8 mouse cellular contexts compared by ENCODE assay signal in genomic region chr1:36068076-36068475, GRCm38 (mm10). TPM values are rescaled to one million over a fixed set of nuclear protein-coding genes. Genes with fewer than 3 reads are reported as not detected.
DNase-seq lines count a peak whose midpoint lies in the region; ATAC-seq lines count a peak whose summit lies in the region.

Gene Hs6st1 (plus strand): TSS chr1:36068400.

- no peaks in the 10 kb centered on the region for H3K36me3 ChIP-seq in hindbrain, embryonic 12.5 days

- peak; percentile 88 for ATAC-seq in hindbrain, embryonic 12.5 days (ENCODE audit: low FRiP score)

- H3K27me3 ChIP-seq in hindbrain, embryonic 12.5 days, result peaks cover 4% of the 10 kb centered on the region; the same call in 1 of the 2 replicates

- H3K4me1 ChIP-seq in hindbrain, embryonic 12.5 days, result peaks cover 64% of the 10 kb centered on the region

- H3K9me3 ChIP-seq in hindbrain, embryonic 12.5 days (replicated peaks), result no peaks in the 10 kb centered on the region

- peak within 1 kb of the TSS; percentile 89 for H3K9ac ChIP-seq in hindbrain, embryonic 12.5 days

- under 1% methylated on average over 38 of the region's 55 CpGs for WGBS in hindbrain, embryonic 12.5 days

- peak within 1 kb of the TSS; percentile 83 for H3K4me3 ChIP-seq in hindbrain, embryonic 12.5 days

- DNase-seq in Muller cell, postnatal 12 days (ENCODE audit: inconsistent ontology term), result peak; percentile 97
- peak; percentile 96 for DNase-seq in cerebellum, adult 9-11 months
- DNase-seq in frontal cortex, postnatal 10 days (ENCODE audit: low spot score in 2 of 2), result peak; percentile 87 to 90
- peak; percentile 85 to 92 for DNase-seq in layer of hippocampus, postnatal 14 days (ENCODE audit: low spot score in 2 of 2)
- DNase-seq in lung, postnatal 14 days, result peak; percentile 94
- peak; percentile 83 for DNase-seq in retina, adult 2 months (ENCODE audit: low read depth, low spot score)
- peak; percentile 91 to 95 for DNase-seq in thymus, postnatal 36 days

- H3K27ac ChIP-seq in hindbrain, embryonic 12.5 days, result peak within 1 kb of the TSS; percentile 79

- H3K4me2 ChIP-seq in hindbrain, embryonic 12.5 days (replicated peaks), result peak within 1 kb of the TSS; percentile 97

RNA-seq across cellular contexts. Expression of gene Hs6st1, which starts in this region (rescaled TPM):
- 20.5 and 22.0 TPM in 2 replicates for polyA plus RNA-seq in hindbrain, embryonic 12.5 days (2016; fragmentation: Nextera tagmentation; extraction: Ambion mirVana)
- total RNA-seq in layer of hippocampus, postnatal 14 days (2021), result 10 to 100 TPM; 44.3 to 49.6 TPM

Comparison
In these comparisons a context has a peak if more than half of its experiments do, and no peak if none do; other contexts are left out.
1. Peak in every context shown above with its lines: DNase-seq, ATAC-seq, H3K4me3 ChIP-seq and H3K27ac ChIP-seq.